Mouse (Mus musculus) midbrain, postnatal 0 days (tissue): ENCODE measurements around the gene Ms4a3. TPM values are rescaled to one million over a fixed set of nuclear protein-coding genes. Genes with fewer than 3 reads are reported as not detected.
A peak's percentile ranks its signal among the peaks of the same experiment; 100 is the strongest.

Source experiments
- ATAC-seq: fragments of 200-750 bp; cut with Nextera tagmentation; 2 replicates; pipeline ENCODE4 v1.8.0; 2017; ENCODE audit warnings: moderate number of reproducible peaks, mild to moderate bottlenecking, moderate TSS enrichment, moderate library complexity; ENCODE audit not compliant: low FRiP score
- DNase-seq: peaks from one replicate; pipeline ENCODE4 v3.0.0-alpha.2; 2015; ENCODE audit warnings: low spot score
- H3K27ac ChIP-seq: fragments of 300-500 bp; sonication (generic); 2 replicates; pipeline ENCODE4 v1.5.1; 2014; ENCODE audit warnings: low read depth, mild to moderate bottlenecking, low read length, mixed read lengths
- H3K27me3 ChIP-seq: fragments of 300-500 bp; sonication (generic); 2 replicates; pipeline ENCODE4 v1.6.1; 2014; ENCODE audit warnings: low read length, control low read depth, mixed read lengths; ENCODE audit not compliant: insufficient read depth
- H3K36me3 ChIP-seq: fragments of 300-500 bp; sonication (generic); 2 replicates; pipeline ENCODE4 v1.6.1; 2014; ENCODE audit warnings: low read length, control low read depth, mixed read lengths; ENCODE audit not compliant: insufficient read depth
- H3K4me1 ChIP-seq: fragments of 300-500 bp; sonication (generic); 2 replicates; pipeline ENCODE4 v1.6.1; 2014; ENCODE audit warnings: mild to moderate bottlenecking, control low read depth, antibody characterized with exemption, low read length, mixed read lengths; ENCODE audit not compliant: insufficient read depth
- H3K4me2 ChIP-seq: fragments of 300-500 bp; sonication (generic); 2 replicates; pipeline ENCODE4 v1.6.1; 2014; ENCODE audit warnings: low read depth, mild to moderate bottlenecking, low read length, mixed read lengths; ENCODE audit not compliant: poor library complexity, severe bottlenecking
- H3K4me3 ChIP-seq: fragments of 300-500 bp; sonication (generic); 2 replicates; pipeline ENCODE4 v1.5.1; 2014; ENCODE audit warnings: low read depth, mild to moderate bottlenecking, low read length, moderate library complexity
- H3K9ac ChIP-seq: fragments of 300-500 bp; sonication (generic); replicated peaks from 2 replicates; pipeline ENCODE4 v1.6.1; 2014; ENCODE audit warnings: mild to moderate bottlenecking, low read length, moderate library complexity, mixed read lengths; ENCODE audit not compliant: poor library complexity, severe bottlenecking
- H3K9me3 ChIP-seq: fragments of 300-500 bp; sonication (generic); 2 replicates; pipeline ENCODE4 v1.6.1; 2016; ENCODE audit warnings: low read length, control low read depth
- CTCF ChIP-seq: IDR thresholded peaks from 2 replicates; pipeline ENCODE4 v1.5.1; 2016; ENCODE audit warnings: antibody characterized with exemption, mild to moderate bottlenecking
- WGBS: fragments of 180-500 bp; shearing (Covaris S2); extraction: QIAGEN DNeasy Blood & Tissue Kit; methylation state at CpG from one replicate; pipeline ENCODE4 v1.1.7; 2014; 5-methylcytosine and 5-hydroxymethylcytosine counted together
- polyA plus RNA-seq: library from polyadenylated mRNA; unstranded; fragments of >200 nt; fragmentation: Nextera tagmentation; extraction: Ambion mirVana; gene quantifications from 2 replicates; pipeline ENCODE4 v1.2.1, GENCODE M21; 2015
- total RNA-seq: library from RNA; depleted of rRNA; stranded (reverse); fragments of >200 nt; gene quantifications from 2 replicates; pipeline ENCODE4 v1.2.3, GENCODE M21; 2014

Gene Ms4a3
- total and polyA plus RNA-seq, 2 experiments from 2014 or later, result not detected

- Histone ChIP-seq H3K4me2 (no peak overlapping the region), H3K27ac (no peak overlapping the region), H3K4me1 (no peaks in the 10 kb centered on the region), H3K9me3 (no peaks in the 10 kb centered on the region), H3K36me3 (no peaks in the 10 kb centered on the region), H3K27me3 (no peaks in the 10 kb centered on the region), H3K4me3 (no peak overlapping the region), H3K9ac (no peak overlapping the region)
- no peak for TF ChIP-seq CTCF
- no peak for DNase-seq
- no peak for ATAC-seq
Observed at GRCm38 (mm10) chr19:11617983-11618382, 22.7 kb downstream of the Ms4a3 start.

GRCm38 (mm10) chr19:11614805-11615204, 25.8 kb downstream of the Ms4a3 start:
- Histone ChIP-seq H3K9me3 (no peaks in the 10 kb centered on the region), H3K4me1 (no peaks in the 10 kb centered on the region), H3K9ac (no peak overlapping the region), H3K4me3 (no peak overlapping the region), H3K4me2 (no peak overlapping the region), H3K36me3 (no peaks in the 10 kb centered on the region), H3K27me3 (0 out of 2 replicates have a peak, but pooled peaks cover 4% of the 10 kb centered on the region), H3K27ac (no peak overlapping the region)
- ATAC-seq, result no peak
- no peak for DNase-seq
- TF ChIP-seq CTCF, result no peak
- 69% methylated on average over 2 of the region's 2 CpGs for WGBS

GRCm38 (mm10) chr19:11613776-11614443, 26.7 kb downstream of the Ms4a3 start:
- TF ChIP-seq CTCF, result no peak
- no peak overlapping the region for H3K4me2 ChIP-seq
- H3K9me3 ChIP-seq, result no peaks in the 10 kb centered on the region
- no peak for ATAC-seq
- H3K27me3 ChIP-seq, result 0 out of 2 replicates have a peak, but pooled peaks cover 4% of the 10 kb centered on the region
- no peak overlapping the region for H3K27ac ChIP-seq
- WGBS, result 79% methylated on average over 8 of the region's 8 CpGs
- no peak overlapping the region for H3K9ac ChIP-seq
- DNase-seq, result peak; percentile 19
- no peak overlapping the region for H3K4me3 ChIP-seq
- H3K4me1 ChIP-seq, result no peaks in the 10 kb centered on the region
- no peaks in the 10 kb centered on the region for H3K36me3 ChIP-seq

DNA sequence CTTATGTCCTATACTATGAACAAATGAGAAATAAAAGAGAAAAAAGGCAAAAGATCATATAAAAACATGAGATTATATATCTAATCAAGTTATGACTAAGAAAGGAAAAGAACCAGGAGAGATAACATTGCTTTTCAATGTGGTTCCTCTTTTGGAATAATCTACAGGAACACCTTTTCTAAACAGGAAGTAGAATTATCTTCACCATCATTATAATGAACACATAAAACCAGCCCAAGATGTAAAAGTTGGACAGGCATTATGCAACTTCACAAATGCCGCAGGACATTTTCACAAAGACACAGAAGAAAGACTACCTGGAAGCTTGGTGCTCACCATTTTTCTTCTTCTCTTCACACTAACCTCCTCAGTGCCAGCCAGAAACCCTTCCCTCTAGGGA, 27.6 kb downstream of the Ms4a3 start:
- no peak for ATAC-seq
- WGBS, result 97% methylated on average over 1 of the region's 1 CpGs
- H3K27me3 ChIP-seq, result 0 out of 2 replicates have a peak, but pooled peaks cover 4% of the 10 kb centered on the region
- no peak overlapping the region for H3K4me3 ChIP-seq
- H3K9me3 ChIP-seq, result no peaks in the 10 kb centered on the region
- no peak for DNase-seq
- H3K36me3 ChIP-seq, result no peaks in the 10 kb centered on the region
- TF ChIP-seq CTCF, result no peak
- no peaks in the 10 kb centered on the region for H3K4me1 ChIP-seq
- H3K9ac ChIP-seq, result no peak overlapping the region
- no peak overlapping the region for H3K27ac ChIP-seq
- H3K4me2 ChIP-seq, result no peak overlapping the region

GRCm38 (mm10) chr19:11612293-11612692, 28.4 kb downstream of the Ms4a3 start:
- Histone ChIP-seq H3K4me1 (no peaks in the 10 kb centered on the region), H3K9ac (no peak overlapping the region), H3K27ac (no peak overlapping the region), H3K4me2 (no peak overlapping the region), H3K9me3 (no peaks in the 10 kb centered on the region), H3K4me3 (no peak overlapping the region), H3K27me3 (0 out of 2 replicates have a peak, but pooled peaks cover 4% of the 10 kb centered on the region), H3K36me3 (no peaks in the 10 kb centered on the region)
- ATAC-seq (no peak), DNase-seq (no peak)
- WGBS, result 72% methylated on average over 2 of the region's 2 CpGs
- no peak for TF ChIP-seq CTCF

GRCm38 (mm10) chr19:11611541-11611945, 29.1 kb downstream of the Ms4a3 start:
- peak; percentile 83 for TF ChIP-seq CTCF
- Histone ChIP-seq H3K27ac (no peak overlapping the region), H3K27me3 (0 out of 2 replicates have a peak, but pooled peaks cover 4% of the 10 kb centered on the region), H3K36me3 (no peaks in the 10 kb centered on the region), H3K9me3 (no peaks in the 10 kb centered on the region), H3K4me2 (no peak overlapping the region), H3K4me3 (no peak overlapping the region), H3K9ac (no peak overlapping the region), H3K4me1 (no peaks in the 10 kb centered on the region)
- WGBS, result 25% methylated on average over 6 of the region's 6 CpGs
- DNase-seq (peak; percentile 84), ATAC-seq (peak; percentile 87)
